Mouse (Mus musculus): Measurements from ENCODE around the gene A830005F24Rik.
A peak's percentile ranks its signal among the peaks of the same experiment; 100 is the strongest.

- no peak for TF ChIP-seq CTCF (IDR thresholded peaks at IDR 0.05; ENCODE audit: low read depth)
- 0 out of 2 replicates have a peak, but pooled peaks have one; percentile 26 for TF ChIP-seq EP300 (IDR thresholded peaks at IDR 0.05; ENCODE audit: low read depth)
These were observed 32.3 kb downstream of the A830005F24Rik start for GRCm38 (mm10) chr13:48545476-48546281.

All from liver, embryonic 14.5 days (tissue).